Comparison of ENCODE assay signal across 9 mouse cellular contexts in genomic region chr11:116515330-116516020, GRCm38 (mm10). TPM values are rescaled to one million over a fixed set of nuclear protein-coding genes. Genes with fewer than 3 reads are reported as not detected.
DNase-seq lines count a peak whose midpoint lies in the region; ATAC-seq and TF ChIP-seq lines count a peak whose summit lies in the region.
"Had no signal": no experiment of that assay in that cellular context is flagged by ENCODE, and none has a peak within 500 bp of the region (broad histone marks: within the 10 kb centered on the region; RNA-seq: fewer than 3 reads in every experiment).

No protein-coding gene starts in this region.

- H3K4me3 ChIP-seq in E14TG2a.4 (replicated peaks; ENCODE audit: low read length): peak overlapping the region; percentile 69
- no peak overlapping the region for H3K4me3 ChIP-seq in forebrain, embryonic 14.5 days (ENCODE audit: low read depth, low read length)
- H3K4me3 ChIP-seq in limb, embryonic 10.5 days: peak overlapping the region; percentile 28
- H3K4me3 ChIP-seq: erythroblast, embryonic 14.5 days had no signal

- peak; percentile 63 for DNase-seq in cerebellum, adult 11 months
- no peak for DNase-seq in cerebellum, postnatal 4 days (ENCODE audit: low spot score in 2 of 2)
- no peak for DNase-seq in forebrain, embryonic 14.5 days (ENCODE audit: low spot score)
- no peak for DNase-seq in limb, embryonic 10.5 days (ENCODE audit: low spot score)
- DNase-seq in embryo, embryonic 11 days: no peak
- DNase-seq in ovary, postnatal 10 days (ENCODE audit: low spot score): no peak

- TF ChIP-seq CTCF in E14TG2a.4 (conservative IDR thresholded peaks at IDR 0.05; ENCODE audit: low read length): no peak

- H3K36me3 ChIP-seq in E14TG2a.4 (ENCODE audit: insufficient read depth, low read length): no peaks in the 10 kb centered on the region
- H3K36me3 ChIP-seq in forebrain, embryonic 14.5 days (ENCODE audit: control insufficient read depth, insufficient read depth, low read length): no peaks in the 10 kb centered on the region
- H3K36me3 ChIP-seq in limb, embryonic 10.5 days: no peaks in the 10 kb centered on the region

- H3K27me3 ChIP-seq in E14TG2a.4 (ENCODE audit: insufficient read depth, low read length): peaks cover 24% of the 10 kb centered on the region
- H3K27me3 ChIP-seq in forebrain, embryonic 14.5 days (replicated peaks; ENCODE audit: control insufficient read depth, insufficient read depth, low read length): no peaks in the 10 kb centered on the region
- peaks cover 26% of the 10 kb centered on the region for H3K27me3 ChIP-seq in limb, embryonic 10.5 days (ENCODE audit: low read depth, poor library complexity, severe bottlenecking)

- H3K9me3 ChIP-seq in E14TG2a.4 (ENCODE audit: low read length): no peaks in the 10 kb centered on the region
- H3K9me3 ChIP-seq in forebrain, embryonic 14.5 days (replicated peaks; ENCODE audit: control insufficient read depth, low read length): no peaks in the 10 kb centered on the region
- no peaks in the 10 kb centered on the region for H3K9me3 ChIP-seq in limb, embryonic 10.5 days (replicated peaks)

- H3K4me1 ChIP-seq in E14TG2a.4 (replicated peaks; ENCODE audit: low read depth, low read length): peaks cover 25% of the 10 kb centered on the region
- no peaks in the 10 kb centered on the region for H3K4me1 ChIP-seq in forebrain, embryonic 14.5 days (ENCODE audit: control insufficient read depth, insufficient read depth, low read length)
- peaks cover 15% of the 10 kb centered on the region for H3K4me1 ChIP-seq in limb, embryonic 10.5 days

- WGBS in forebrain, embryonic 14.5 days: 12% methylated on average over 24 of the region's 24 CpGs
- WGBS in limb, embryonic 10.5 days: 15% methylated on average over 24 of the region's 24 CpGs

- no peak for ATAC-seq in forebrain, embryonic 14.5 days
- ATAC-seq in granulocyte monocyte progenitor cell, adult 5-6 weeks (replicated peaks; ENCODE audit: poor library complexity, severe bottlenecking): no peak

- H3K4me2 ChIP-seq in forebrain, embryonic 14.5 days (ENCODE audit: low read length): peak overlapping the region; percentile 33

- H3K27ac ChIP-seq in forebrain, embryonic 14.5 days (ENCODE audit: low read depth, low read length): no peak overlapping the region
- no peak overlapping the region for H3K27ac ChIP-seq in limb, embryonic 10.5 days

- no peak overlapping the region for H3K9ac ChIP-seq in forebrain, embryonic 14.5 days (ENCODE audit: low read length)

RNA-seq across cellular contexts. Expression of gene Sphk1, which starts 15.2 kb away (rescaled TPM):
- 2.2 and 2.7 TPM in 2 replicates for polyA plus RNA-seq in forebrain, embryonic 14.5 days (2014; fragmentation: Nextera tagmentation; extraction: Ambion mirVana)
- 0.30 and 0.54 TPM in 2 replicates for polyA plus RNA-seq in limb, embryonic 10.5 days (2016; fragmentation: Nextera tagmentation; extraction: Ambion mirVana)
- total RNA-seq in granulocyte monocyte progenitor cell, adult 5-6 weeks (2014; fragmentation: Nextera tagmentation): not detected in 2 replicates
- total RNA-seq in granulocyte monocyte progenitor cell, adult 5-6 weeks (2017): not detected in 2 replicates

RNA-seq across cellular contexts. Expression of gene Prpsap1, which starts 21.5 kb away (rescaled TPM):
- polyA plus RNA-seq in forebrain, embryonic 14.5 days (2014; fragmentation: Nextera tagmentation; extraction: Ambion mirVana): 138 and 153 TPM in 2 replicates
- polyA plus RNA-seq in limb, embryonic 10.5 days (2016; fragmentation: Nextera tagmentation; extraction: Ambion mirVana): 203 and 209 TPM in 2 replicates
- total RNA-seq in granulocyte monocyte progenitor cell, adult 5-6 weeks (2014; fragmentation: Nextera tagmentation): 79.6 and 83.4 TPM in 2 replicates
- total RNA-seq in granulocyte monocyte progenitor cell, adult 5-6 weeks (2017): 26.0 and 53.2 TPM in 2 replicates

RNA-seq across cellular contexts. Expression of gene Qrich2, which starts 49.4 kb away (rescaled TPM):
- not detected in 2 replicates for polyA plus RNA-seq in forebrain, embryonic 14.5 days (2014; fragmentation: Nextera tagmentation; extraction: Ambion mirVana)
- 0.36 and 0.44 TPM in 2 replicates for polyA plus RNA-seq in limb, embryonic 10.5 days (2016; fragmentation: Nextera tagmentation; extraction: Ambion mirVana)
- total RNA-seq in granulocyte monocyte progenitor cell, adult 5-6 weeks (2014; fragmentation: Nextera tagmentation): not detected in 2 replicates
- not detected in 2 replicates for total RNA-seq in granulocyte monocyte progenitor cell, adult 5-6 weeks (2017)
- polyA plus RNA-seq: erythroblast, embryonic 14.5 days had no signal
